Comparison of ENCODE assay signal across 7 mouse cellular contexts in the genomic region with DNA sequence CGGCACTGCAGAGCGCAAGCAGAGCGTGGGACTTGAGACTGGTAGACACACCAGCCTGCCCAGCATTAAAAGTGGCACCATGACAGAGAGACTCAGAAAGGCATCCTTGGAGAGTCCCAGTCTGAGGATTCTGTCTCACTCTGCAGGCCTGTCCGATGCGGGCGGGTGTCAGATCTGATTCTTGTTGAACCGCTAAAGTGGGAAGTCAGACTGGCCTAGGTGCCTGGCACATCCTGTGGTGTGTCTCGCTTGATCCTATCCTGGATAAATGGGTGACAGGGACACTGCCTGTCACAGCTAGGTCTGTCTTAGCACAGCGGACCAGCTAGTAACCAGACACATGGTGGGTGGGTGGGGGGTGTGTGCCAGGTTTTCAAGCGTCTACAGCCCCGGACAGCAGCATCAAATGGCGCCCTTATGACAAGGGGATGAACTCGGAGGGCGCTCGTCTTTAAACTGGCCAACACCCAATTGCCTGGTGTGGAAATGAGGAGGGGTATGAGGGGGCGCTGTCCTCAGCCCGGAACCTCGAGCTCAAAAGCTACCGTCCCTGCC. TPM values are rescaled to one million over a fixed set of nuclear protein-coding genes. Genes with fewer than 3 reads are reported as not detected.
DNase-seq lines count a peak whose midpoint lies in the region; ATAC-seq and TF ChIP-seq lines count a peak whose summit lies in the region.

TSS of gene Wnt7b (minus strand) at position 118 of the 555 bp plus-strand sequence.

- peak within 1 kb of the TSS; percentile 71 for H3K9ac ChIP-seq in lung, embryonic 14.5 days
- H3K9ac ChIP-seq in forebrain, embryonic 14.5 days (ENCODE audit: low read length) = peak within 1 kb of the TSS; percentile 83
- H3K9ac ChIP-seq in neural tube, embryonic 15.5 days (replicated peaks) = peak within 1 kb of the TSS; percentile 59

- no peak for ATAC-seq in lung, embryonic 14.5 days (ENCODE audit: insufficient read depth)
- no peak for ATAC-seq in forebrain, embryonic 14.5 days
- ATAC-seq in neural tube, embryonic 15.5 days (ENCODE audit: low FRiP score) = no peak
- no peak for ATAC-seq in megakaryocyte, adult 5-6 weeks (ENCODE audit: poor library complexity, severe bottlenecking)

- H3K27me3 ChIP-seq in lung, embryonic 14.5 days (ENCODE audit: insufficient read depth, low read length) = peaks cover 63% of the 10 kb centered on the region
- peaks cover 23% of the 10 kb centered on the region for H3K27me3 ChIP-seq in forebrain, embryonic 14.5 days (replicated peaks; ENCODE audit: control insufficient read depth, insufficient read depth, low read length)
- H3K27me3 ChIP-seq in neural tube, embryonic 15.5 days (replicated peaks) = peaks cover 51% of the 10 kb centered on the region

- peak within 1 kb of the TSS; percentile 61 for H3K4me2 ChIP-seq in lung, embryonic 14.5 days
- H3K4me2 ChIP-seq in forebrain, embryonic 14.5 days (ENCODE audit: low read length) = peak within 1 kb of the TSS; percentile 96
- H3K4me2 ChIP-seq in neural tube, embryonic 15.5 days = peak within 1 kb of the TSS; percentile 100

- 6% methylated on average over 19 of the region's 19 CpGs for WGBS in lung, embryonic 14.5 days
- under 1% methylated on average over 19 of the region's 19 CpGs for WGBS in forebrain, embryonic 14.5 days
- 2% methylated on average over 19 of the region's 19 CpGs for WGBS in neural tube, embryonic 15.5 days

- intact Hi-C loops in left cerebral cortex, postnatal 25 days (cut with DNase I) = loop anchor here (2.0 to 5.0 kb wide), 2 partner anchors 104 to 195 kb away; no protein-coding TSS in a partner anchor

- no peaks in the 10 kb centered on the region; the same call in 1 of the 2 replicates for H3K4me1 ChIP-seq in lung, embryonic 14.5 days (ENCODE audit: insufficient read depth)
- peaks cover 4% of the 10 kb centered on the region for H3K4me1 ChIP-seq in forebrain, embryonic 14.5 days (ENCODE audit: control insufficient read depth, insufficient read depth, low read length)
- H3K4me1 ChIP-seq in neural tube, embryonic 15.5 days = peaks cover 48% of the 10 kb centered on the region

- DNase-seq in lung, embryonic 14.5 days = no peak
- DNase-seq in lung, postnatal 4 days = no peak
- DNase-seq in forebrain, embryonic 14.5 days (ENCODE audit: low spot score) = no peak
- no peak for DNase-seq in left cerebral cortex, postnatal 25 days (ENCODE audit: low spot score in 2 of 2)
- DNase-seq in urinary bladder, postnatal 10 days (ENCODE audit: low spot score) = no peak

- H3K27ac ChIP-seq in lung, embryonic 14.5 days (ENCODE audit: low read depth) = peak within 1 kb of the TSS; percentile 84; the same call in 1 of the 2 replicates
- H3K27ac ChIP-seq in forebrain, embryonic 14.5 days (ENCODE audit: low read depth, low read length) = peak within 1 kb of the TSS; percentile 72
- H3K27ac ChIP-seq in neural tube, embryonic 15.5 days (replicated peaks) = peak within 1 kb of the TSS; percentile 45

- no peak for TF ChIP-seq CTCF in lung, embryonic 14.5 days (IDR thresholded peaks at IDR 0.05; ENCODE audit: low read depth)

- no peaks in the 10 kb centered on the region for H3K36me3 ChIP-seq in lung, embryonic 14.5 days (ENCODE audit: insufficient read depth)
- H3K36me3 ChIP-seq in forebrain, embryonic 14.5 days (ENCODE audit: control insufficient read depth, insufficient read depth, low read length) = no peaks in the 10 kb centered on the region
- no peaks in the 10 kb centered on the region for H3K36me3 ChIP-seq in neural tube, embryonic 15.5 days

- H3K9me3 ChIP-seq in lung, embryonic 14.5 days (ENCODE audit: low read depth, low read length) = no peaks in the 10 kb centered on the region
- H3K9me3 ChIP-seq in forebrain, embryonic 14.5 days (replicated peaks; ENCODE audit: control insufficient read depth, low read length) = no peaks in the 10 kb centered on the region
- H3K9me3 ChIP-seq in neural tube, embryonic 15.5 days (replicated peaks) = no peaks in the 10 kb centered on the region

- H3K4me3 ChIP-seq in lung, embryonic 14.5 days (ENCODE audit: low read depth, low read length) = peak within 1 kb of the TSS; percentile 59
- H3K4me3 ChIP-seq in forebrain, embryonic 14.5 days (ENCODE audit: low read depth, low read length) = peak within 1 kb of the TSS; percentile 69
- H3K4me3 ChIP-seq in neural tube, embryonic 15.5 days (replicated peaks) = peak within 1 kb of the TSS; percentile 61

RNA-seq across cellular contexts. Expression of gene Wnt7b, which starts in this region (rescaled TPM):
- polyA plus RNA-seq in lung, embryonic 14.5 days (2014; fragmentation: Nextera tagmentation; extraction: Ambion mirVana) = 65.7 and 77.0 TPM in 2 replicates
- polyA plus RNA-seq in forebrain, embryonic 14.5 days (2014; fragmentation: Nextera tagmentation; extraction: Ambion mirVana) = 73.4 and 84.7 TPM in 2 replicates
- 10 to 100 TPM; 31.3 to 34.4 TPM for total RNA-seq in left cerebral cortex, postnatal 25 days (2021)
- polyA plus RNA-seq in neural tube, embryonic 15.5 days (2015; fragmentation: Nextera tagmentation; extraction: Ambion mirVana) = 16.6 and 20.2 TPM in 2 replicates
- total RNA-seq in megakaryocyte, adult 5-6 weeks (2015) = not detected in 2 replicates
- total RNA-seq in megakaryocyte, adult 5-6 weeks (2017) = not detected in 2 replicates

Comparison
In these comparisons a context has a peak if more than half of its experiments do, and no peak if none do; other contexts are left out.
1. RNA of gene Wnt7b (total RNA-seq): 31.3 to 34.4 TPM in left cerebral cortex, postnatal 25 days; not detected in megakaryocyte, adult 5-6 weeks; every median in the first group is over 10 times any median in the second.
2. Peak in every context shown above with its lines, with median percentiles within 50 percentile points of each other: H3K27ac ChIP-seq, H3K4me2 ChIP-seq, H3K4me3 ChIP-seq and H3K9ac ChIP-seq.